Mouse (Mus musculus) lung, postnatal 25 days (tissue): ENCODE data around the gene Icam4.
"Not testable (repeated sequence)": the region's sequence is repeated elsewhere in the genome, so short reads cannot be mapped to it uniquely, and the experiment has no call there.

Experiments
- DNase-seq: peaks from one replicate; pipeline ENCODE4 v3.0.0; 2022; ENCODE audit warnings: low spot score

Icam4 gene

DNA sequence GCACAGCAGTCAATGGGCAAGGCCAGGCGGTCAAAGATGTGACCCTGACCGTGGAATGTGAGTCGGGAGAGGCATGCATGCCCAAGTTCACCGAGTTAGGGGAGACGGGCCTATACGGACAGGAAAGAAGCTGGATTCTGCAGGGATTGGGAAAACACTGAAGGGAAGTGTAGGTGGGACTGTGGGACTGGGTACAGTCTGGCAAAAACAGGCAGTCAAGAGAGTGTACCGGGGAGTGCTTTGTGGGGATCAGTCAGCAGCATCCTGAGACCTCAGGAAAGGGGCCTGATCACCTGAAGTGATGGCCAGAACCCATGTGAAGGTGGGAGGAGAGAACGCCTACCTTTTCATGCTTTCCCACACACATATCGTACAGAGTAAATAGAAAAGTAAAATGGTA lies 6.4 kb downstream of the Icam4 start:
- no peak for DNase-seq

DNA sequence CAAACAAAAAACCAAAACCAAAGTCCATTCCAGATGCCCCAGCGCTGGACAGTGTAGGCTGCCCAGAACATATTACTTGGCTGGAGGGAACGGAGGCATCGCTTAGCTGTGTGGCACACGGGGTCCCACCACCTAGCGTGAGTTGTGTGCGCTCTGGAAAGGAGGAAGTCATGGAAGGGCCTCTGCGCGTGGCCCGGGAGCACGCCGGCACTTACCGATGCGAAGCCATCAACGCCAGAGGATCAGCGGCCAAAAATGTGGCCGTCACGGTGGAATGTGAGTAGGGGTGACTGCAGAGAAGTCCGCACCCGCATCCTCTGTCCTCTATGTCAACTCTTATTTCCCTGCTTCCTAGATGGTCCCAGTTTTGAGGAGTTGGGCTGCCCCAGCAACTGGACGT lies 7.0 kb downstream of the Icam4 start:
- no peak for DNase-seq

DNA sequence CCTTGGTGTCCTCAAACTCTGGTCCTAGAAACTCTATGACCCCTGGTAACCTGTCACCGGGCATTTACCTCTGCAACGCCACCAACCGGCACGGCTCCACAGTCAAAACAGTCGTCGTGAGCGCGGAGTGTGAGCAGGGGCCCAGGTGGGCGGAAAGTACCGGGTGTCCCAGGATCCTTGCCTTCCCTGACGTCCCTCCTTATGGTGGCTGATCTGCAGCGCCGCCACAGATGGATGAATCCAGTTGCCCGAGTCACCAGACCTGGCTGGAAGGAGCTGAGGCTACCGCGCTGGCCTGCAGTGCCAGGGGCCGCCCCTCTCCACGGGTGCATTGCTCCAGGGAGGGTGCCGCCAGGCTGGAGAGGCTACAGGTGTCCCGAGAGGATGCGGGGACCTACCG lies 7.5 kb downstream of the Icam4 start:
- DNase-seq, result no peak

DNA sequence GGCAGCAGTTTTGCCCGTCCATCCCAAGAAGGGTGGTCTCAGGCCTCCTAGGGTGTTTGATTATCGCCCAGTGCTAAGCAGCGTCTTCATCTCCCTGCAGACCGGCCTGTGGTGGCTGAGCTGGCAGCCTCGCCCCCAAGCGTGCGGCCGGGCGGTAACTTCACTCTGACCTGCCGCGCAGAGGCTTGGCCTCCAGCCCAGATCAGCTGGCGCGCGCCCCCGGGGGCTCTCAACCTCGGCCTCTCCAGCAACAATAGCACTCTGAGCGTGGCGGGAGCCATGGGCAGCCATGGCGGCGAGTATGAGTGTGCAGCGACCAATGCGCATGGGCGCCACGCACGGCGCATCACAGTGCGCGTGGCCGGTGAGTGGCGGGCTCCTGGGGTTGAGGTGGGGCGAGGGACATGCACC lies 8.3 kb downstream of the Icam4 start:
- no peak for DNase-seq

DNA sequence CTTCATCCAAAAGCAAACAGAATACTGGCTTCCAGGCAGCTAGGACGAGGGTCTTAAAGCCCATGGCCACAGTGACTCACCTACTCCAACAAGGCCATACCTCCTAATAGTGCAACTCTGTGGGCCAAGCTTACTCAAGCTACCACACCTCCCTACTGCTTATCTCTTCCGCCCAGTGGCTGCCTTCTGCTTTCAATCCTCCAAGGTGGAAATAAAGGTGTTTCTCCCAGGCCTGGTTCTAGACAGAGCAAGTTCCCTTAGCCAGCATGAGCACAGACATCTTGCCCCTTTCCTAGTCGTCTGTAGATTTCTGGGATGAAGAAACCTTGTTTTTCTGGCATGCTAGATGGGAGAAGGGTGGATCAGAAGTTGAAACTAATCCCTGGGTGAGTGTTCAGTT lies 10.6 kb downstream of the Icam4 start:
- DNase-seq, result no peak

DNA sequence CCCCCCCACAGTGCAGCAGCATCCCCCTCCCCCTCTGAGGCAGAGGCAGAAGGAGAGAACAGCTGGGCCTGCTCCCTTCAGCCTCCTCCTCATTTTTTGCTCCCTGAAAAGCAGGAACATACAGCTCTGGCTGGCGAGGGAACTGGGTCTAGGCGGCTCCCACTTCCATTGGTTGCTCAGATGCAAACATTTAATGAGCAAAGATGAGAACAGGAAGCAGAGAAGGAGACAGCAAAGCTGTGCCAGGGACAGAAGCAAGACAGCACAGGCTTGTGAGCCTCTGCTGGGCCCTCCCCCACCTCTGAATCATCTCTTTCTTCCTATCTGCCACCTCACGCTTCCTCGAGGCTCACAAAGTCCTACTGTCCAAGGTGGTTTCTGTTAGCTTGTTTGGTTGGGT lies 12.1 kb downstream of the Icam4 start:
- DNase-seq, result no peak

DNA sequence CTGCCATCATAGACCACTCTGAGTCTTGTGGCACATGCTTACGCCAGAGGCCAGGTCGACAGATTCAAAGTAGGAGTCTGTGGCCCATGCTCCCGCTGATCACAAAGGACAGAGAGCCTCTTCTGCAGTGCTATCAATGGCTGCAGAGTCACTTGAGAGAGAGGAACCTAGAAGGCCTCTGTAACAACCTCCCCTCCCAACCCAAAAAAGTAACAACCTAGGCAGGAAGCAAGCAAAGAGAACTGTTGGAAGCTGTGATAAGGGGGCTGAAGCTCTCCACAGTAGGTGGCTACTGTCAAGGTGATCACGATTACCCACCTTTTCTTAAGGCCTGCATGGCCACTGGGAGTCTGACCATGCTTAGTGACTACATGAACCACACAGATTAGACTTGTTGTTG lies 14.4 kb downstream of the Icam4 start:
- no peak for DNase-seq

DNA sequence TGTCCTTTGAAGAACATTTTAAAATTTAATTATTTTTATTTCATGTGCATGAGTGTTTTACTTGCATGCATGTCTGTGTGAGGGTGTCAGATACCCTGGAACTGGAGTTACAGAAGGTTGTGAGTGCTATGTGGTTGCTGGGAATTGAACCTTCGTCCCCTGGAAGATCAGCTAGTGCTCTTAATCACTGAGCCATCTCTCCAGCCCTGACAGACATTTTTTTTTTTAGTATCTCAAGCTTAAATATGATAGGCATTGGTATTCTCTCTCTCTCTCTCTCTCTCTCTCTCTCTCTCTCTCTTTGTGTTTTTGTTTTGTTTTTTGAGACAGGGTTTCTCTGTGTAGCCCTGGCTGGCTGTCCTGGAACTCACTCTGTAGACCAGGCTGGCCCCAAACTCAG lies 15.6 kb downstream of the Icam4 start:
- not testable (repeated sequence) for DNase-seq

DNA sequence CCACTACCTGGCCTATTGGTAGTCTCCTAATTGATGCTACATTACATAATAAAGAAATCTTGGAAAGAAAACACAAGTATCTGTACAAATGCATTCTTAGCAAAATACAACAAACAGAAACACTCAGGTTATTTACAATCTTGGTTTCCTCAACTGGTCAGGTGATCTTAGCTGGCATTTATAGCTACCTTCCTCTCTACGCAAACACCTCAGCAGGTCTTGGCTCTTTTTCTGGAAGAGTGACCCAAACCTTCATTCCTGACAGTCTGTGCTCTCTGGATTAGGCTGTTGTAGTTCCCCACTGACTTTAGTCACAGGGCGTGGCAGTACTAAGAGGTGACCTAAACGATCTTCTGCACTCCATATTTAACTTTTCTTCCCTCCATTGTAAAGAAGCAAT lies 16.1 kb downstream of the Icam4 start:
- no peak for DNase-seq

DNA sequence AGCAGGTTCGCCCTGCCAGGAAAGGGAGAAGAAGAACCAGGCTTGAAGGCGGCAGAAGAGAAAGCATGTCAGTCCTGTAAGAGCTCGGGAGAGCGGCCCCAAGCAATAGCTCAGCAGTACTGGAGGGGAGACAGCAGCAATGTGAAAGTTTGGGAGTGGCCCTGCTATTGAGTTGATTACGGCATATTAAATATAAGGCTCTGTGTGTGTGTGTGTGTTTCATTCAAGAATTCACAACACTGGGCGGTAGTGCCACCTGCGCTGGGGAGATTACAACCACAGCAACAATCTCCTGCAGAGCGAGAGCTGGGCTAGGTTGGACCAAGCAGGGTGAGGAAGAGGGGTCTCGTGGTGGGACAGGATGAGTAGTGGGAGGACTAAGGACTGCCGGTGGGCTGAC lies 22.4 kb downstream of the Icam4 start:
- no peak for DNase-seq

DNA sequence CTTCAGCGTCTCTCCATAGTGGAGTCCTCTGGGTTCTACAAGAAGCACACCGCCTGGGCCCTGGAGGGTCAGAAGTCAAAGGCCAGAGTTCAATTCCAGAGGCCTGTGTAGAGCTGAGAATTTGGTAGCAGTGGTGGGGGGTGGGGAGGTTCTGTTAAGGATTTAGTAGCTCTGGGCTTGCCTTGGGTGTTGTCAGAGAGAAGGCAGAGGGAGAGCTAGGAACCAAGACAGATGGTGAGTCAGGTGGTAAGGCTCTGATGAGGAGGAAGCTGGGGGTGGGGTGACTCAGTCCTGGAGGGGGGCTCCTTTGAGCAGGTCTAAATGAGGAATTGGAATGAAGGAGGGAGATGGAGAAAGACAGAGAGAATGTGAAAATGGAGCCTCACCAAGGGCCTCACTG lies 33.8 kb downstream of the Icam4 start:
- DNase-seq, result no peak

DNA sequence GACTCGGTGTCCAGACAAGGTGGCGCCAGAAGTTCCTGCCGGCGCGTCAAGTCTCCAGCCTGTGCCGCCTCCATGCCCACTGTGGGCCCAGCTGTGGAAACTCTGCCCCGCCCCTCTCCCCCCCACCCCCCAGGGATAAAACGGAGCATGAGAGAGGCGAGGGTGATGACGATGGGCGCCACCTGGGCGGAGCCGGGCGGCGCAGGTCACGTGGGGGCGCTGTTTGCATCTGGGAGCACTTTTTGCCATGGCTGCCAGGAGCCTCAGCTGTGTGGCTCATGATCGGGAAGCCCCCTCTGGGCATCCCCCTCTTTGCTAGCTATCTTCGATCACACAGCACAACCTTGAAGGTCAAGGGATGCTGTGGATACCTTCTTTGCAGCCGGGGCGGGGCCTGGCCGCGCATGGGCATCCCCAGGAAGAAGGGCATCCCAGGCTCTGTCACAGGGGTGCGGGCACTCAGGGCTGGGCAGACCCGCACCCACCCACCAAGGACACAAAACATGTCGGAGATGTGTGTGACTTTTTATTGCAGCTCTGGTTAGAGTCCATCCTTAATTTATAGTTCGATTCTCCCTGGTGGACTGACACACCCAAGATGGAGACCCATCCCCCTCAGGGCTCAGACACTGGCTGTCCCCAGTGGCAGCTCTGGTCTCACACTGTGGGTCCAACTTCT lies 38.0 kb downstream of the Icam4 start, which contains the start of gene Zglp1:
TSS of gene Zglp1 (minus strand) at position 88 of the 679 bp plus-strand sequence.
- DNase-seq, result no peak

DNA sequence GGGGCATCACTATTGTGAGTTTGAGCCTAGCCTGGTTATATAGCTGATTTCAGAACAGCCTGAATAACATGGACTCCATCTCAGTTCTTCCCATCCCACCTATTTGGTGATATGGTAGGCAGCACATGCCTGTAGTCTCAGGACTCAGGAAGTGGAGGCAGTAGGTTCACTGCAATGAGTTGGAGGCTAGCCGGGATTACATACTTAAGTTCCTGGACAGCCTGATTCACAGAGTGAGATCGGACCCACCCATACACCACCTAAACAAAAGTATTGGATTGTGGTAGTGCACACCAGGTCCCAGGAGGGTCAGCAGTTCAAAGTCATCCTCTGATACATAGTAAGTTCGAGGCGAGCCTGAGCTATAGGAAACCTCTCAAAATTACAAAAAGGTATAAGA lies 43.5 kb downstream of the Icam4 start:
- DNase-seq, result no peak

DNA sequence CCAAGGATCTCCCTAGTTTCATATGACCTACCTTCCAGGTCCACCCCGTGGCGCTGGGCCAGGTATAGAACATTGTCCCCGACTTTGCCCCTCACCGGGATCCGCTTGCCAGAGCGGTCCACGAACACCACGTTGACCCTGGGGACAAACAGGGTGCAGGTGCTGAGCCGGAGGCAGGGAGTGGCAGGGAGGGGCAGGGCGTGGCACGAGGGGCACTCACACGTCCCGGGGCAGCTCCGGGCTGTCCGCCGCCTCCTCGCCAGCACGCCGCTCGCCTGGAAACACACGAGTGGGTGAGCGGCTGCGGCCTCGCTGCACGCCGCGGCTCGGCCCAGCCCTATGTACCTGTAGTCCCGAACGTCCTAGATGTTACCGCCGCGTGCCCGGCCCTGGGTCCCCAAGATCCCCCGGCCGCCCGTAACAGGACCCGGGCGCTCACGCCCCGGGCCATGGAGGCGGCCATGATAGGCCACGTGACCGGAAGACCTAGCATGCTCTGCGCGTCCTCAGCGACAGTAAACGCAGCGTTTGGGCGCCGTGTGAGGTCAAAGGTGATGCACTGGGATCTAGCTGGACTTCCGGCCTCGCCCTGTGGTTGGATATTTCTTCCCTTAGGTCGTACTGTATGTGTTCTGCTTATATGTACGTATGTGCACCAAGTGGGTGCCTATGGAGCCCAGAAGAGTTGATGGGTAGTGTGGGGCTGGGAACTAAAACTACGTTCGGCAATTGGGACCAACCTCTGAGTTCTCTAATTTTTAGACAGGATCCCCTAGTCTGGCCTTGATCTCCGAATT lies 44.1 kb downstream of the Icam4 start, which contains the start of the genes Gm49373 and Fdx1l:
TSS of gene Gm49373 (minus strand) at position 53 of the 797 bp plus-strand sequence.
TSS of gene Fdx1l (minus strand) at position 571 of the 797 bp plus-strand sequence.
- peak; percentile 92 for DNase-seq

DNA sequence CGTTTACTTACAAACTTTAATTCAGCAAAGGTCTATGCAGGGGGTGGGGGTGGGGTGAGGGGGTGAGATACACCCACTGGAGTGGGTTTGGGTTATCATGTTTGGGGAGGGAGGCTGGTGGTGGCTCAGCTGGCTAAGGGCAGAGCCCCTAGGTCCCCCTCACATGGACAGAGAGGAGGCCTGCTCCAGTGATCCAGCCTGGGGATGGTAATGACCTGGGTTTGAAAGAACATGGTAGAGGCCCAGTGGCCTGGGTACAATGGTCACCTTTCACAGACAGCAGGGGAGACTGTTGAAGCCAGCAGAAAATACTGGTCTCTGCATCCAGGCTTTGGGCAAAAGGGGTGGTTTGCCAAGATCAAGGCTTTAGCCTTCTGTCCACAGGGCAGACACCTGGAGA lies 45.0 kb downstream of the Icam4 start:
- no peak for DNase-seq

DNA sequence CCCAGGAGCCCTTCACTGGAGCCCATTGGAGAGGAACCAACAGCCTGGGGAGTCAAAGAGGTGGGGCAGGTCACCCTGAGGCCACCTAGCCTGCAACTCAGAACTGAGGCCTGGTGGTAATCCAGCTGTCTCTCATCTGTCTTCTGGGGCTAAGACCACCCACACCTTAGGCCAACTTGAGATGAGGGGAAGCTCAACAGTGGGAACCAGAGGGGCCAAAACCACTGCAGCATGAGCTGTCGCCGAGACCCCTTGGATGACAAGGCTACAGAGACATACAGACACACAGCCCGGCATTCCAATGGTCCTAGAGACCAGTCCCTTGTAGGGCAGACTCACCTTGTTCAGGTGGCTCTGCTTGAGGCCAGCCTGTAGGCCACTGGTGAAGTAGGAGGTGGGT lies 46.5 kb downstream of the Icam4 start:
- DNase-seq, result no peak
